Mouse (Mus musculus) heart, adult 2 months (tissue): ENCODE measurements at regions not wholly inside any gene's neighbourhood (a gene's known extent, or its start where the extent isn't known, plus 50 kb on each side); places are given as distances from the start of the nearest gene placed in this dataset.

Experiments
- CTCF ChIP-seq: fragments of 200-600 bp; IDR thresholded peaks from 2 replicates; pipeline ENCODE4 v1.8.1; 2022; ENCODE audit warnings: antibody characterized with exemption, mild to moderate bottlenecking, moderate library complexity
- EP300 ChIP-seq: fragments of 200-500 bp; IDR thresholded peaks from 2 replicates; pipeline ENCODE4 v1.6.1; 2011; ENCODE audit warnings: low read depth, low read length, control low read depth; ENCODE audit not compliant: insufficient read depth
- POLR2A ChIP-seq: fragments of 200-500 bp; IDR thresholded peaks from 2 replicates; pipeline ENCODE4 v1.6.1; 2011; ENCODE audit warnings: mild to moderate bottlenecking, low read depth, low read length, control low read depth; ENCODE audit not compliant: insufficient read depth

- TF ChIP-seq CTCF: no peak
- TF ChIP-seq EP300: no peak
- TF ChIP-seq POLR2A: no peak
These were observed 608.1 kb downstream of the Inhba start for GRCm38 (mm10) chr13:16619755-16620154.
